Mouse (Mus musculus) limb, embryonic 14.5 days (tissue): ENCODE data around the gene Wfdc15b. TPM values are rescaled to one million over a fixed set of nuclear protein-coding genes. Genes with fewer than 3 reads are reported as not detected.

Source experiments
- ATAC-seq: fragments of 200-750 bp; cut with Nextera tagmentation; 2 replicates; pipeline ENCODE4 v1.8.0; 2017; ENCODE audit warnings: low read depth, moderate number of reproducible peaks, moderate TSS enrichment; ENCODE audit not compliant: low FRiP score
- DNase-seq: peaks from one replicate; pipeline ENCODE4 v3.0.0-alpha.2; 2015; ENCODE audit warnings: low spot score
- H3K27ac ChIP-seq: fragments of 300-500 bp; sonication (generic); replicated peaks from 2 replicates; pipeline ENCODE4 v1.5.1; 2014; ENCODE audit warnings: low read depth, mild to moderate bottlenecking, low read length, moderate library complexity, mixed read lengths
- H3K27me3 ChIP-seq: fragments of 300-500 bp; sonication (generic); 2 replicates; pipeline ENCODE4 v1.6.1; 2014; ENCODE audit warnings: low read length, mixed read lengths; ENCODE audit not compliant: control insufficient read depth, insufficient read depth
- H3K36me3 ChIP-seq: fragments of 300-500 bp; sonication (generic); 2 replicates; pipeline ENCODE4 v1.6.1; 2014; ENCODE audit warnings: mild to moderate bottlenecking, low read length, moderate library complexity, mixed read lengths; ENCODE audit not compliant: control insufficient read depth, insufficient read depth
- H3K4me1 ChIP-seq: fragments of 300-500 bp; sonication (generic); 2 replicates; pipeline ENCODE4 v1.6.1; 2014; ENCODE audit warnings: antibody characterized with exemption, low read length, mixed read lengths; ENCODE audit not compliant: control insufficient read depth, insufficient read depth
- H3K4me2 ChIP-seq: fragments of 300-500 bp; sonication (generic); replicated peaks from 2 replicates; pipeline ENCODE4 v1.6.1; 2014; ENCODE audit warnings: low read depth, mild to moderate bottlenecking, low read length, moderate library complexity; ENCODE audit not compliant: severe bottlenecking
- H3K4me3 ChIP-seq: fragments of 300-500 bp; sonication (generic); replicated peaks from 2 replicates; pipeline ENCODE4 v1.5.1; 2014; ENCODE audit warnings: low read length
- H3K9ac ChIP-seq: fragments of 300-500 bp; sonication (generic); 2 replicates; pipeline ENCODE4 v1.6.1; 2014; ENCODE audit warnings: mild to moderate bottlenecking, low read depth, low read length, moderate library complexity; ENCODE audit not compliant: severe bottlenecking
- H3K9me3 ChIP-seq: fragments of 300-500 bp; sonication (generic); 2 replicates; pipeline ENCODE4 v1.6.1; 2016; ENCODE audit warnings: low read length; ENCODE audit not compliant: control insufficient read depth
- POLR2A ChIP-seq: fragments of 200-500 bp; IDR thresholded peaks from 2 replicates; pipeline ENCODE4 v1.8.0; 2012; ENCODE audit warnings: inconsistent platforms, mild to moderate bottlenecking, moderate library complexity, borderline replicate concordance; ENCODE audit not compliant: insufficient read depth, insufficient read length; ENCODE audit errors: extremely low read depth
- WGBS: fragments of 180-500 bp; shearing (Covaris S2); extraction: QIAGEN DNeasy Blood & Tissue Kit; methylation state at CpG from one replicate; pipeline ENCODE4 v1.1.7; 2014; 5-methylcytosine and 5-hydroxymethylcytosine counted together
- polyA plus RNA-seq, 2 experiments: library from polyadenylated mRNA; depleted of rRNA in 1 of 2; stranded (reverse) in 1 of 2; unstranded in 1 of 2; fragments of >200 nt; fragmentation: Nextera tagmentation in 1 of 2; extraction: Ambion mirVana in 1 of 2; gene quantifications; 2 replicates each; pipeline versions ENCODE4 v1.2.1 to v1.2.3; 2012 to 2014

Wfdc15b gene
- polyA plus RNA-seq, 2 experiments = not detected

DNA sequence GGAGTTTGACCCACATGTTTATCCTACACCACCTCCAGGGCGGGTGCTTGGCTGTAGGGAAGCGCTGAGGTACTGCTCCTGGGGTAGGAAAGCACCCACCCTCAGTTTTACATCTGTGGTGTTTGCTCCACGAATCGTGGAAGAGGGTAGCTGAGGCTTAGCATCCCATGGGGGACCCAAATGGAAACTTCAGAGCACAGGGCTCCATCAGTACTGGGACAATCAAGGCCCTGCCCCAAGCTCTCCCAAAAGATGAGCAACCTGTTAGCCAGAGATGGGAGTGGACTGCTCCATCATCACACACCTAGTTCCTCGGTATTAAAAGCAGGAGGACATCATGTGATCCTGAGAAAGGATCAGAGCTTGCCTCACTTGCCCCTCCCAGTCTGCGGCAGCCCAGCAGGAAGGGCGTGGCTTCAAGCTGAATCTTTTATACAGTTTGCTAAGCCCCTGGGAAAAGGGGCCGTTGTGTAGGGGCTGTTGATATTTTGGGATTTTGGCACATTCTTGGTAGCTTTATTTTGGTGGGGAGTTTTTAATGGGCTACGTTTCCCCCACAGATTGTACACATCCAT lies 37.2 kb downstream of the Wfdc15b start:
- Histone ChIP-seq H3K4me3 (no peak overlapping the region), H3K9ac (no peak overlapping the region), H3K4me1 (peaks cover 5% of the 10 kb centered on the region), H3K27me3 (no peaks in the 10 kb centered on the region), H3K9me3 (no peaks in the 10 kb centered on the region), H3K4me2 (no peak overlapping the region), H3K27ac (no peak overlapping the region), H3K36me3 (no peaks in the 10 kb centered on the region)
- ATAC-seq (no peak), DNase-seq (no peak)
- no peak for TF ChIP-seq POLR2A
- 42% methylated on average over 9 of the region's 9 CpGs for WGBS

DNA sequence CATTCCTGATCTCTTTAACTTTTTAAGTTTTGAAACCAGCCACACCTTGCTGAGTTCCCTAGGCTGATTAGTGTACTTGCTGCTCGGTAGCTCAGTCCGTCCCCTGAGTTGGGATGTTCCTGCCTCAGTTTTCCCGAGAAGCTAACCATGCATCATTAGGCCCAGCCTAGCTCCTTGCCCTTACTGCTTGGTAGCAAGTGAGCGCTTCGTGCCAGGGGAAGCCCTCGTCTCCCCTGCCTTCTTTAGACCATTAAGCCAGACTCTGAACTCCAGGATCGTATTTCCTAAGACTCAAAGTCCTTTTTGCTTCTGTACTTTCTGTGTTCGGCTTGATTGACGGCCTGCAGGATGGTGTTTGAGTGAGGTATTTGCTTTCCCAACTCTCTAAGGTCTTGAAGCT lies 38.1 kb downstream of the Wfdc15b start:
- ATAC-seq (no peak), DNase-seq (no peak)
- H3K4me3 ChIP-seq = no peak overlapping the region
- no peaks in the 10 kb centered on the region for H3K36me3 ChIP-seq
- H3K4me2 ChIP-seq = no peak overlapping the region
- no peaks in the 10 kb centered on the region for H3K27me3 ChIP-seq
- no peak for TF ChIP-seq POLR2A
- WGBS = 59% methylated on average over 9 of the region's 9 CpGs
- no peak overlapping the region for H3K27ac ChIP-seq
- peaks cover 5% of the 10 kb centered on the region for H3K4me1 ChIP-seq
- H3K9me3 ChIP-seq = no peaks in the 10 kb centered on the region
- H3K9ac ChIP-seq = no peak overlapping the region

DNA sequence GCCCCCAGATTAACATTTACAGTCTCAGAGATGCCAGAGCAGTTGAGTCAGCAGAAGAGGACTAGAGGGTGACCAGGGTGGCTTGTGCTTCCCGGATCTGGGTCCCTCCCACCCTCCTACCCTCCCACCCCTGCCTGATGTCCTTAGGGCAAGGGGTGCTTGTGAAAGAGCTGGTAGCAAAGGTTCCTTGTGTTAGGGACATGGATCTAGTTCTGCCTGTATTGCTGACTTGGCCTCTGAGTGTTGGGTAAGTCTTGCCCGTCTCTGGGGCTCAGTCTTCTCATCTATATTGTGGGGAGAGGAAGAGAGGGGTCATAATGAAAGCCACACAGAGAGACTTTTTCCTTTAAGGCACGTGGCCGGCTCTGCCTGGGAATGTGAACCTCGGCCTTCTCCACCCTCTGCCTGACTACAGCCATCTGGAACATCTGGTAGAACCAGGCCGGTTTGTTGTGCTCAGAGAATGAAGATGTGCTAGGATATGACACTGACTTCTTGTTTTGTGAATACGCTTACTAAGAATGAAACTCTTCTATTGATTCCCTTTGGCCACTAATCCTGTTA lies 38.7 kb downstream of the Wfdc15b start, which contains the start of gene Wfdc5:
TSS of gene Wfdc5 (minus strand) at position 51 of the 564 bp plus-strand sequence.
- Histone ChIP-seq H3K4me2 (no peak within 1 kb of the TSS), H3K4me3 (no peak within 1 kb of the TSS), H3K9me3 (no peaks in the 10 kb centered on the region), H3K4me1 (peaks cover 5% of the 10 kb centered on the region), H3K27me3 (no peaks in the 10 kb centered on the region), H3K36me3 (no peaks in the 10 kb centered on the region), H3K27ac (no peak within 1 kb of the TSS), H3K9ac (no peak within 1 kb of the TSS)
- TF ChIP-seq POLR2A = no peak
- 68% methylated on average over 7 of the region's 7 CpGs for WGBS
- DNase-seq (no peak), ATAC-seq (no peak)

DNA sequence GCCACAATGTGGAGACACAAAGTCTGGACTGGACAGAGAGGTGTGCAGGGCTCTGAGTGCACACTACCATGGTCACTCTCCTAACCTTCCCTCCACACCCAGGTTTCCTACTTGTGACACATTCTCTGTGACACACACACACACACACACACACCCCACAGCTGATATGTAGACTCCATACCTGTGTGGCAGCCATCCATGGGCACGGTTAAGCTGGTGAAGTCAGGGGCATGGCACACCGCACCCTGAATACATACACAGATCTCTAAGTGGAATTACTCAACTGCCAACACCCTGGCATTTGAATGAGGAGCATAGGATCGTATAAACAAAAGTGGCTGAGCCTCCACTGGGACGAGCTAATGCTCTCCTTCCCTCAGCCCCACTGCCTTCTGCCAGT lies 40.7 kb downstream of the Wfdc15b start:
- H3K4me1 ChIP-seq = peaks cover 5% of the 10 kb centered on the region
- no peak overlapping the region for H3K27ac ChIP-seq
- no peaks in the 10 kb centered on the region for H3K27me3 ChIP-seq
- no peak overlapping the region for H3K4me3 ChIP-seq
- H3K9me3 ChIP-seq = no peaks in the 10 kb centered on the region
- no peak for TF ChIP-seq POLR2A
- no peak overlapping the region for H3K4me2 ChIP-seq
- no peak for ATAC-seq
- WGBS = 91% methylated on average over 4 of the region's 4 CpGs
- H3K9ac ChIP-seq = no peak overlapping the region
- no peak for DNase-seq
- H3K36me3 ChIP-seq = no peaks in the 10 kb centered on the region

DNA sequence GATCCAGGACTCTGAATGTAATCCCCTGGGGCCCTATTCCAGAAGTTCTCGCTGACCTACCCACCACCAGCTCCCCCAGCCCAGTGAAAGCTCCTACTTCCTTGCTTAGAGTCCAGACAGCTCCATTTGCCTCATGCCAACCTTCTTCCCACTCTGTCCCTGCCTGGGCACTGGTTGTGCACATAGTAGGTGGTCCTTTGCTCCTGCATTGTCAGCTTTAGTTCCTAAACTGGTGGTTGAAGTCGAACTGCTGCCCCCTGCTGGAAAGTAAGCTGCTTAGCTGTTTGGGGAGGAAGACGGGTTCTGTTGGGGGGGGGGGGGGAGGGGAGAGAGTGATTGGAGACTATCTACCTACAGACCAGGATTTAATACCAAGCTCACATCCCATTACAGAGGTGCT lies 41.3 kb downstream of the Wfdc15b start:
- WGBS = 38% methylated on average over 3 of the region's 3 CpGs
- no peaks in the 10 kb centered on the region for H3K9me3 ChIP-seq
- ATAC-seq = no peak

DNA sequence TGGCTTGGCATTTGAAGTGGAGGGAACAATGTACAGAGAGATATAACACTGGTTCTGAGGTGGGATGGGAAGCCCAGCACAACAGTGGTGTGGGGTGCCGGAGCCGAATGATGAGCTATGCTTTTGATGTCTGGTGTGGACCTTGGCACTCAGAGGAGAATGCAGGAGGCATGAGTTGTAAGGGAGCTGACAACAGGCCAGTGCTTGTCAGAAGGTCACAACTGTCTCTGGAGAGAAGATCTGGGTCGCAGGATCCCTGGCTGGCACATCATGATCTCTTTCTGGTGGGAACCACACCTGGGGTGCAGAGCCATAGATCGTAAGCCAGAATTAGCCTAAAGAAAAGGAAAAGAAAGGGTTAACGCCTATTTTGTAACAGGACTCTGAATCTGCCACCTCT lies 43.6 kb downstream of the Wfdc15b start:
- no peak overlapping the region for H3K9ac ChIP-seq
- DNase-seq (no peak), ATAC-seq (no peak)
- no peak overlapping the region for H3K4me2 ChIP-seq
- no peak for TF ChIP-seq POLR2A
- H3K36me3 ChIP-seq = no peaks in the 10 kb centered on the region
- no peaks in the 10 kb centered on the region for H3K27me3 ChIP-seq
- no peak overlapping the region for H3K27ac ChIP-seq
- H3K4me1 ChIP-seq = peaks cover 4% of the 10 kb centered on the region; the same call in 1 of the 2 replicates
- no peak overlapping the region for H3K4me3 ChIP-seq
- WGBS = 66% methylated on average over 5 of the region's 5 CpGs
- H3K9me3 ChIP-seq = no peaks in the 10 kb centered on the region

More for the DNA sequence above, 41.3 kb downstream of the Wfdc15b start:
- no peak overlapping the region for H3K27ac ChIP-seq
- DNase-seq = no peak
- H3K27me3 ChIP-seq = no peaks in the 10 kb centered on the region
- no peak overlapping the region for H3K4me2 ChIP-seq
- H3K9ac ChIP-seq = no peak overlapping the region
- peaks cover 5% of the 10 kb centered on the region for H3K4me1 ChIP-seq
- no peak for TF ChIP-seq POLR2A
- H3K36me3 ChIP-seq = no peaks in the 10 kb centered on the region
- H3K4me3 ChIP-seq = no peak overlapping the region
